ENCODE assay signal across 15 mouse cellular contexts in genomic region chr4:128983151-128983550, GRCm38 (mm10). TPM values are rescaled to one million over a fixed set of nuclear protein-coding genes. Genes with fewer than 3 reads are reported as not detected.
A peak's percentile ranks its signal among the peaks of the same experiment; 100 is the strongest.
DNase-seq lines count a peak whose midpoint lies in the region; ATAC-seq and TF ChIP-seq lines count a peak whose summit lies in the region.
"Had no signal": no experiment of that assay in that cellular context is flagged by ENCODE, and none has a peak within 500 bp of the region (broad histone marks: within the 10 kb centered on the region; RNA-seq: fewer than 3 reads in every experiment).

No protein-coding gene starts in this region.

- H3K79me2 ChIP-seq in myocyte (ENCODE audit: control insufficient read depth, insufficient read depth), result no peaks in the 10 kb centered on the region

- DNase-seq in adrenal gland, postnatal 10 days, result peak; percentile 65
- no peak for DNase-seq in adrenal gland, postnatal 25 days
- no peak for DNase-seq in liver
- DNase-seq in kidney, postnatal 14 days, result peak; percentile 52
- DNase-seq in layer of hippocampus, postnatal 36 days, result no peak
- DNase-seq: cerebellum, adult 9-11 months; forebrain, postnatal 0 days; right cerebral cortex, adult 18-20 months had no signal

- H3K4me2 ChIP-seq in liver, embryonic 12.5 days, result no peak overlapping the region
- peak overlapping the region; percentile 13 for H3K4me2 ChIP-seq in myocyte (ENCODE audit: low read depth)
- H3K4me2 ChIP-seq: stomach, embryonic 15.5 days had no signal

- TF ChIP-seq POLR2A in myocyte (IDR thresholded peaks at IDR 0.05; ENCODE audit: insufficient read length, low read depth), result no peak

- no peak for ATAC-seq in liver, embryonic 12.5 days
- ATAC-seq in CD4-positive, CD25-positive, alpha-beta regulatory T cell, adult 4 months, result no peak
- ATAC-seq: forebrain, postnatal 0 days; midbrain, embryonic 16.5 days had no signal

- peaks cover 21% of the 10 kb centered on the region for H3K4me1 ChIP-seq in liver, embryonic 12.5 days
- H3K4me1 ChIP-seq: hindbrain, embryonic 10.5 days; stomach, embryonic 15.5 days had no signal

- H3ac ChIP-seq in myocyte (ENCODE audit: control insufficient read depth, insufficient read length), result no peak overlapping the region

- H3K9me3 ChIP-seq in liver, embryonic 12.5 days (replicated peaks), result no peaks in the 10 kb centered on the region
- H3K9me3 ChIP-seq: hindbrain, embryonic 10.5 days; stomach, embryonic 15.5 days had no signal

- 68% methylated on average over 2 of the region's 2 CpGs for WGBS in liver, embryonic 12.5 days (ENCODE audit: insufficient replicate concordance)

- peaks cover 27% of the 10 kb centered on the region; the same call in 1 of the 2 replicates for H3K27me3 ChIP-seq in liver, embryonic 12.5 days (replicated peaks)
- no peaks in the 10 kb centered on the region for H3K27me3 ChIP-seq in myocyte (ENCODE audit: control insufficient read depth, insufficient read depth, insufficient read length)
- H3K27me3 ChIP-seq: stomach, embryonic 15.5 days had no signal

- no peaks in the 10 kb centered on the region for H3K36me3 ChIP-seq in liver, embryonic 12.5 days
- no peaks in the 10 kb centered on the region for H3K36me3 ChIP-seq in myocyte (ENCODE audit: control insufficient read depth, insufficient read depth)
- H3K36me3 ChIP-seq: hindbrain, embryonic 10.5 days; stomach, embryonic 15.5 days had no signal

- peak overlapping the region; percentile 12; the same call in 1 of the 2 replicates for H3K27ac ChIP-seq in liver, embryonic 12.5 days
- H3K27ac ChIP-seq: hindbrain, embryonic 10.5 days; stomach, embryonic 15.5 days had no signal

- no peak overlapping the region for H3K4me3 ChIP-seq in liver, embryonic 12.5 days
- H3K4me3 ChIP-seq in myocyte, result no peak overlapping the region
- H3K4me3 ChIP-seq: hindbrain, embryonic 10.5 days; stomach, embryonic 15.5 days had no signal

- H3K9ac ChIP-seq in liver, embryonic 12.5 days, result no peak overlapping the region
- H3K9ac ChIP-seq: forebrain, postnatal 0 days; stomach, embryonic 15.5 days had no signal

TF ChIP-seq in myocyte, 11 proteins besides CTCF, POLR2A, EP300 and RAD21:
- TF ChIP-seq TCF12 (IDR thresholded peaks at IDR 0.05; ENCODE audit: insufficient read depth, poor library complexity, severe bottlenecking), result no peak
- no peak for TF ChIP-seq SRF (IDR thresholded peaks at IDR 0.05; ENCODE audit: control insufficient read depth, insufficient read length, low read depth)
- no peak for TF ChIP-seq TCF3 (IDR thresholded peaks at IDR 0.05; ENCODE audit: insufficient read length, low read depth)
- TF ChIP-seq MAX (IDR thresholded peaks at IDR 0.05; ENCODE audit: low read depth), result no peak
- no peak for TF ChIP-seq POLR2AphosphoS2 (IDR thresholded peaks at IDR 0.05; ENCODE audit: insufficient read length, low read depth)
TF ChIP-seq in myocyte: peak in this region for 0.

RNA-seq across cellular contexts. Expression of gene Ak2, which starts 8.6 kb away (rescaled TPM):
- total RNA-seq in adrenal gland, postnatal 10 days (2021), result 100 to 1,000 TPM; 244 to 274 TPM
- total RNA-seq in adrenal gland, postnatal 25 days (2021), result 121 and 128 TPM in 2 replicates
- polyA plus RNA-seq in liver, embryonic 12.5 days (2016; fragmentation: Nextera tagmentation; extraction: Ambion mirVana), result 176 and 179 TPM in 2 replicates
- polyA plus RNA-seq in myocyte (2012; fragmentation: generic; extraction: Trizol), result 83.0 TPM
- polyA plus RNA-seq in CD4-positive, CD25-positive, alpha-beta regulatory T cell, adult 4 months (2017; shearing (Covaris generic)), result 100 to 1,000 TPM in 1 of 2 experiments, 10 to 100 TPM in 1; 74.6 to 113 TPM
- 10 to 100 TPM; 26.3 to 26.9 TPM for total RNA-seq in layer of hippocampus, postnatal 36 days (2021)

RNA-seq across cellular contexts. Expression of gene Azin2, which starts 20.9 kb away (rescaled TPM):
- 10 to 100 TPM; 32.5 to 32.9 TPM for total RNA-seq in adrenal gland, postnatal 10 days (2021)
- 36.0 and 44.8 TPM in 2 replicates for total RNA-seq in adrenal gland, postnatal 25 days (2021)
- polyA plus RNA-seq in liver, embryonic 12.5 days (2016; fragmentation: Nextera tagmentation; extraction: Ambion mirVana), result 2.0 and 2.5 TPM in 2 replicates
- 17.4 TPM for polyA plus RNA-seq in myocyte (2012; fragmentation: generic; extraction: Trizol)
- polyA plus RNA-seq in CD4-positive, CD25-positive, alpha-beta regulatory T cell, adult 4 months (2017; shearing (Covaris generic)), result under 1 TPM in 1 of 2 experiments, not detected in 1; 0.66 TPM
- 10 to 100 TPM; 38.7 to 39.5 TPM for total RNA-seq in layer of hippocampus, postnatal 36 days (2021)
- total RNA-seq: megakaryocyte-erythroid progenitor cell, adult 5-6 weeks had no signal

Comparison
In these comparisons a context has a peak if more than half of its experiments do, and no peak if none do; other contexts are left out.
1. DNase-seq: peak in adrenal gland, postnatal 10 days (single experiment) and kidney, postnatal 14 days (single experiment); none in adrenal gland, postnatal 25 days (single experiment), liver (single experiment) and layer of hippocampus, postnatal 36 days (0 of 2).